Mouse (Mus musculus) heart, embryonic 11.5 days (tissue): ENCODE results near the gene C130026I21Rik. TPM values are rescaled to one million over a fixed set of nuclear protein-coding genes. Genes with fewer than 3 reads are reported as not detected.

Source experiments
- ATAC-seq: fragments of 200-750 bp; cut with Nextera tagmentation; replicated peaks from 2 replicates; pipeline ENCODE4 v1.8.0; 2017; ENCODE audit warnings: moderate library complexity; ENCODE audit not compliant: insufficient number of reproducible peaks, low FRiP score, low TSS enrichment
- H3K27ac ChIP-seq: fragments of 300-500 bp; sonication (generic); 2 replicates; pipeline ENCODE4 v1.5.1; 2014; ENCODE audit warnings: mild to moderate bottlenecking, low read depth, low read length
- H3K27me3 ChIP-seq: fragments of 300-500 bp; sonication (generic); 2 replicates; pipeline ENCODE4 v1.6.1; 2014; ENCODE audit warnings: mild to moderate bottlenecking, low read length, mixed read lengths; ENCODE audit not compliant: control insufficient read depth, insufficient read depth
- H3K36me3 ChIP-seq: fragments of 300-500 bp; sonication (generic); 2 replicates; pipeline ENCODE4 v1.6.1; 2014; ENCODE audit warnings: mild to moderate bottlenecking, low read length, moderate library complexity, mixed read lengths; ENCODE audit not compliant: control insufficient read depth, insufficient read depth
- H3K4me1 ChIP-seq: fragments of 300-500 bp; sonication (generic); 2 replicates; pipeline ENCODE4 v1.6.1; 2014; ENCODE audit warnings: low read length; ENCODE audit not compliant: control insufficient read depth, insufficient read depth
- H3K4me2 ChIP-seq: fragments of 300-500 bp; sonication (generic); 2 replicates; pipeline ENCODE4 v1.6.1; 2014; ENCODE audit warnings: mild to moderate bottlenecking, moderate library complexity
- H3K4me3 ChIP-seq: fragments of 300-500 bp; sonication (generic); 2 replicates; pipeline ENCODE4 v1.5.1; 2014; ENCODE audit warnings: low read depth, low read length
- H3K9ac ChIP-seq: fragments of 300-500 bp; sonication (generic); 2 replicates; pipeline ENCODE4 v1.6.1; 2014; ENCODE audit warnings: mild to moderate bottlenecking, low read depth, low read length, moderate library complexity
- H3K9me3 ChIP-seq: fragments of 300-500 bp; sonication (generic); replicated peaks from 2 replicates; pipeline ENCODE4 v1.6.1; 2016; ENCODE audit warnings: low read length; ENCODE audit not compliant: control insufficient read depth
- WGBS: fragments of 180-500 bp; shearing (Covaris S2); extraction: QIAGEN DNeasy Blood & Tissue Kit; methylation state at CpG from one replicate; pipeline ENCODE4 v1.1.7; 2014; ENCODE audit not compliant: insufficient replicate concordance; 5-methylcytosine and 5-hydroxymethylcytosine counted together
- microRNA-seq: library from miRNA; unstranded; fragments of <30 nt; microRNA quantifications from one replicate; pipeline ENCODE4, GENCODE M21; 2016; ENCODE audit warnings: borderline number of aligned reads
- polyA plus RNA-seq: library from polyadenylated mRNA; unstranded; fragments of >200 nt; fragmentation: Nextera tagmentation; extraction: Ambion mirVana; gene quantifications from 2 replicates; pipeline ENCODE4 v1.2.1, GENCODE M21; 2014

Gene C130026I21Rik
- polyA plus RNA-seq, 1 experiment from 2014 or later: not detected

DNA sequence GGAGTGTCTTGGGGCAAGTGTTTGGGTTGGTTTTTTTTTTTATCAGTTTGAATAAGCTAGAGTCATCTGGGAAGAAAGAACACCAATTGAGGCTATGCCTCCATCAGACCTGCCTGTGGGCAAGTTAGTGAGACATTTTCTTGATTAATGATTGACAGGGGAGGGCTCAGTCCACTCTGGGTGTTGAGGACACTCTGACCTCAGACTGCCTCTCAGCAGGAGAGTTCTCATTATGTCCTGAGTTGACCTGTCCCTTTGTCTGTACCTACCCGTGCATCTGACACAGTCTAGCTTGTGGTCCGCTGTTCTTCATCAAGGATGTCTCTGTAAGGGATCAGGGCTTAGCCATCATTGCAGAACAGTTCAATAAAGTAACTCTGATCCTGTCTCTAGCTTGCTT, 323.0 kb downstream of the C130026I21Rik start:
- H3K27me3 ChIP-seq: no peaks in the 10 kb centered on the region
- 71% methylated on average over 2 of the region's 2 CpGs for WGBS
- no peak overlapping the region for H3K9ac ChIP-seq
- H3K4me3 ChIP-seq: no peak overlapping the region
- no peak for ATAC-seq
- H3K4me1 ChIP-seq: no peaks in the 10 kb centered on the region
- H3K4me2 ChIP-seq: no peak overlapping the region
- H3K9me3 ChIP-seq: no peaks in the 10 kb centered on the region; the same call in 1 of the 2 replicates
- H3K36me3 ChIP-seq: no peaks in the 10 kb centered on the region
- no peak overlapping the region for H3K27ac ChIP-seq

- H3K4me1 ChIP-seq: no peaks in the 10 kb centered on the region
- H3K36me3 ChIP-seq: no peaks in the 10 kb centered on the region
- no peak overlapping the region for H3K4me3 ChIP-seq
- no peak for ATAC-seq
- H3K27ac ChIP-seq: no peak overlapping the region
- H3K4me2 ChIP-seq: no peak overlapping the region
- 80% methylated on average over 3 of the region's 3 CpGs for WGBS
- no peaks in the 10 kb centered on the region for H3K27me3 ChIP-seq
- H3K9me3 ChIP-seq: no peaks in the 10 kb centered on the region; the same call in 1 of the 2 replicates
- no peak overlapping the region for H3K9ac ChIP-seq
Measured at GRCm38 (mm10) chr1:84945950-84946349, 324.4 kb downstream of the C130026I21Rik start.

GRCm38 (mm10) chr1:84943549-84943948, 326.8 kb downstream of the C130026I21Rik start:
- ATAC-seq: no peak
- no peaks in the 10 kb centered on the region for H3K27me3 ChIP-seq
- no peak overlapping the region for H3K27ac ChIP-seq
- no peak overlapping the region for H3K4me3 ChIP-seq
- 95% methylated on average over 4 of the region's 4 CpGs for WGBS
- no peaks in the 10 kb centered on the region for H3K36me3 ChIP-seq
- H3K4me2 ChIP-seq: no peak overlapping the region
- H3K9me3 ChIP-seq: no peaks in the 10 kb centered on the region; the same call in 1 of the 2 replicates
- H3K4me1 ChIP-seq: no peaks in the 10 kb centered on the region
- H3K9ac ChIP-seq: no peak overlapping the region

Small RNAs within 50 kb of the gene (microRNA-seq; reads per million reads assigned to microRNA genes)
- gene Gm27907: not detected

Other genes with a start within 250 kb of the C130026I21Rik start
- gene Gm10553, start 170.4 kb downstream of the C130026I21Rik start, polyA plus RNA-seq: not detected in 2 replicates
- not detected in 2 replicates for gene A530032D15Rik, start 160.7 kb downstream of the C130026I21Rik start, polyA plus RNA-seq